Mouse (Mus musculus): ENCODE measurements at regions not wholly inside any gene's neighbourhood (a gene's known extent, or its start where the extent isn't known, plus 50 kb on each side); places are given as distances from the start of the nearest gene placed in this dataset.

GRCm38 (mm10) chr1:75778889-75779288, 232.8 kb downstream of the Slc4a3 start:
- Histone ChIP-seq H3K27me3 (no peaks in the 10 kb centered on the region), H3K9ac (replicated peaks) (no peak overlapping the region), H3K27ac (peak overlapping the region; percentile 31; the same call in 1 of the 2 replicates), H3K4me1 (replicated peaks) (peaks cover 6% of the 10 kb centered on the region; the same call in 1 of the 2 replicates), H3K4me3 (replicated peaks) (no peak overlapping the region), H3K9me3 (no peaks in the 10 kb centered on the region; the same call in 1 of the 2 replicates), H3K36me3 (no peaks in the 10 kb centered on the region), H3K4me2 (no peak overlapping the region)
- ATAC-seq (ENCODE audit: insufficient number of reproducible peaks, insufficient read depth, low FRiP score, low TSS enrichment, low read depth) = no peak; the same call in 1 of the 2 replicates
- 64% methylated on average over 8 of the region's 8 CpGs for WGBS

- Histone ChIP-seq H3K4me3 (replicated peaks) (no peak overlapping the region), H3K4me2 (no peak overlapping the region), H3K27me3 (no peaks in the 10 kb centered on the region), H3K36me3 (no peaks in the 10 kb centered on the region), H3K9me3 (0 out of 2 replicates have a peak, but pooled peaks cover 5% of the 10 kb centered on the region), H3K4me1 (replicated peaks) (peaks cover 16% of the 10 kb centered on the region), H3K27ac (no peak overlapping the region), H3K9ac (replicated peaks) (no peak overlapping the region)
- no peak for ATAC-seq (ENCODE audit: insufficient number of reproducible peaks, insufficient read depth, low FRiP score, low TSS enrichment, low read depth)
- WGBS = 74% methylated on average over 2 of the region's 2 CpGs
Observed at GRCm38 (mm10) chr1:75783206-75783605, 237.1 kb downstream of the Slc4a3 start.

- no peak overlapping the region for H3K9ac ChIP-seq (replicated peaks)
- H3K27me3 ChIP-seq = no peaks in the 10 kb centered on the region
- 20% methylated on average over 10 of the region's 10 CpGs for WGBS
- H3K4me3 ChIP-seq (replicated peaks) = no peak overlapping the region
- H3K27ac ChIP-seq = peak overlapping the region; percentile 60; the same call in 1 of the 2 replicates
- peaks cover 15% of the 10 kb centered on the region for H3K4me1 ChIP-seq (replicated peaks)
- no peak for ATAC-seq (ENCODE audit: insufficient number of reproducible peaks, insufficient read depth, low FRiP score, low TSS enrichment, low read depth)
- H3K4me2 ChIP-seq = no peak overlapping the region
- H3K36me3 ChIP-seq = no peaks in the 10 kb centered on the region
- 0 out of 2 replicates have a peak, but pooled peaks cover 5% of the 10 kb centered on the region for H3K9me3 ChIP-seq
Observed at GRCm38 (mm10) chr1:75786173-75786820, 240.2 kb downstream of the Slc4a3 start.

- H3K4me1 ChIP-seq (replicated peaks) = peaks cover 9% of the 10 kb centered on the region
- H3K4me3 ChIP-seq (replicated peaks) = no peak overlapping the region
- peaks cover 12% of the 10 kb centered on the region for H3K9me3 ChIP-seq
- H3K36me3 ChIP-seq = no peaks in the 10 kb centered on the region
- no peaks in the 10 kb centered on the region for H3K27me3 ChIP-seq
- H3K4me2 ChIP-seq = no peak overlapping the region
- no peak overlapping the region for H3K9ac ChIP-seq (replicated peaks)
- WGBS = 94% methylated on average over 1 of the region's 1 CpGs
- no peak overlapping the region for H3K27ac ChIP-seq
- ATAC-seq (ENCODE audit: insufficient number of reproducible peaks, insufficient read depth, low FRiP score, low TSS enrichment, low read depth) = no peak
Observed at GRCm38 (mm10) chr1:75791509-75791908, 245.4 kb downstream of the Slc4a3 start.

- Histone ChIP-seq H3K4me2 (no peak overlapping the region), H3K27ac (no peak overlapping the region), H3K4me3 (replicated peaks) (no peak overlapping the region), H3K9ac (replicated peaks) (no peak overlapping the region), H3K36me3 (no peaks in the 10 kb centered on the region), H3K4me1 (replicated peaks) (peaks cover 19% of the 10 kb centered on the region), H3K9me3 (peaks cover 4% of the 10 kb centered on the region), H3K27me3 (no peaks in the 10 kb centered on the region)
- ATAC-seq (ENCODE audit: insufficient number of reproducible peaks, insufficient read depth, low FRiP score, low TSS enrichment, low read depth) = no peak
- 70% methylated on average over 6 of the region's 6 CpGs for WGBS
Observed at GRCm38 (mm10) chr1:75797793-75798192, 251.7 kb downstream of the Slc4a3 start.

GRCm38 (mm10) chr1:75798375-75799099, 252.5 kb downstream of the Slc4a3 start:
- 47% methylated on average over 6 of the region's 6 CpGs for WGBS
- H3K4me2 ChIP-seq = no peak overlapping the region
- H3K4me1 ChIP-seq (replicated peaks) = peaks cover 25% of the 10 kb centered on the region
- no peaks in the 10 kb centered on the region for H3K27me3 ChIP-seq
- H3K36me3 ChIP-seq = no peaks in the 10 kb centered on the region
- ATAC-seq (ENCODE audit: insufficient number of reproducible peaks, insufficient read depth, low FRiP score, low TSS enrichment, low read depth) = no peak
- no peak overlapping the region; the same call in 1 of the 2 replicates for H3K9ac ChIP-seq (replicated peaks)
- no peak overlapping the region for H3K27ac ChIP-seq
- no peak overlapping the region for H3K4me3 ChIP-seq (replicated peaks)
- H3K9me3 ChIP-seq = no peaks in the 10 kb centered on the region; the same call in 1 of the 2 replicates

- Histone ChIP-seq H3K4me1 (replicated peaks) (peaks cover 30% of the 10 kb centered on the region), H3K4me2 (no peak overlapping the region), H3K36me3 (no peaks in the 10 kb centered on the region), H3K27me3 (no peaks in the 10 kb centered on the region), H3K27ac (no peak overlapping the region), H3K9me3 (no peaks in the 10 kb centered on the region; the same call in 1 of the 2 replicates), H3K4me3 (replicated peaks) (no peak overlapping the region), H3K9ac (replicated peaks) (no peak overlapping the region)
- no peak for ATAC-seq (ENCODE audit: insufficient number of reproducible peaks, insufficient read depth, low FRiP score, low TSS enrichment, low read depth)
- 58% methylated on average over 2 of the region's 2 CpGs for WGBS
Observed at GRCm38 (mm10) chr1:75804473-75804872, 258.4 kb downstream of the Slc4a3 start.

GRCm38 (mm10) chr1:75812471-75812870, 266.4 kb downstream of the Slc4a3 start:
- Histone ChIP-seq H3K36me3 (no peaks in the 10 kb centered on the region), H3K27me3 (no peaks in the 10 kb centered on the region), H3K9me3 (no peaks in the 10 kb centered on the region), H3K9ac (replicated peaks) (no peak overlapping the region), H3K4me3 (replicated peaks) (no peak overlapping the region), H3K4me1 (replicated peaks) (0 out of 2 replicates have a peak, but pooled peaks cover 3% of the 10 kb centered on the region), H3K4me2 (no peak overlapping the region), H3K27ac (no peak overlapping the region)
- ATAC-seq (ENCODE audit: insufficient number of reproducible peaks, insufficient read depth, low FRiP score, low TSS enrichment, low read depth) = no peak
- 75% methylated on average over 3 of the region's 3 CpGs for WGBS

- Histone ChIP-seq H3K9ac (replicated peaks) (no peak overlapping the region), H3K4me3 (replicated peaks) (no peak overlapping the region), H3K27me3 (no peaks in the 10 kb centered on the region), H3K36me3 (no peaks in the 10 kb centered on the region), H3K9me3 (no peaks in the 10 kb centered on the region), H3K27ac (no peak overlapping the region), H3K4me1 (replicated peaks) (peaks cover 14% of the 10 kb centered on the region), H3K4me2 (no peak overlapping the region)
- WGBS = 64% methylated on average over 5 of the region's 5 CpGs
- ATAC-seq (ENCODE audit: insufficient number of reproducible peaks, insufficient read depth, low FRiP score, low TSS enrichment, low read depth) = no peak
Observed at GRCm38 (mm10) chr1:75826202-75826601, 280.1 kb downstream of the Slc4a3 start.

- Histone ChIP-seq H3K4me2 (peak overlapping the region; percentile 42), H3K27me3 (no peaks in the 10 kb centered on the region), H3K9me3 (no peaks in the 10 kb centered on the region), H3K4me1 (replicated peaks) (peaks cover 36% of the 10 kb centered on the region), H3K36me3 (no peaks in the 10 kb centered on the region), H3K4me3 (replicated peaks) (no peak overlapping the region), H3K27ac (peak overlapping the region; percentile 94), H3K9ac (replicated peaks) (no peak overlapping the region)
- 8% methylated on average over 12 of the region's 12 CpGs for WGBS
- ATAC-seq (ENCODE audit: insufficient number of reproducible peaks, insufficient read depth, low FRiP score, low TSS enrichment, low read depth) = peak; percentile 87
Observed at GRCm38 (mm10) chr1:75833071-75833830, 287.2 kb downstream of the Slc4a3 start.

GRCm38 (mm10) chr1:75834361-75834760, 288.3 kb downstream of the Slc4a3 start:
- no peak overlapping the region for H3K9ac ChIP-seq (replicated peaks)
- no peak overlapping the region for H3K4me2 ChIP-seq
- H3K27ac ChIP-seq = peak overlapping the region; percentile 69; the same call in 1 of the 2 replicates
- H3K9me3 ChIP-seq = no peaks in the 10 kb centered on the region
- H3K27me3 ChIP-seq = no peaks in the 10 kb centered on the region
- no peaks in the 10 kb centered on the region for H3K36me3 ChIP-seq
- peaks cover 34% of the 10 kb centered on the region for H3K4me1 ChIP-seq (replicated peaks)
- 16% methylated on average over 3 of the region's 3 CpGs for WGBS
- ATAC-seq (ENCODE audit: insufficient number of reproducible peaks, insufficient read depth, low FRiP score, low TSS enrichment, low read depth) = no peak
- no peak overlapping the region for H3K4me3 ChIP-seq (replicated peaks)
